Mouse (Mus musculus) CH12.LX (cell line): ENCODE measurements around the gene Man1b1. TPM values are rescaled to one million over a fixed set of nuclear protein-coding genes. Genes with fewer than 3 reads are reported as not detected.

Experiments
- DNase-seq: peaks from one replicate; pipeline ENCODE4 v3.0.0-alpha.2; 2013; ENCODE audit errors: extremely low read depth
- H3K27ac ChIP-seq: 2 replicates; pipeline ENCODE4 v1.5.1; 2012; ENCODE audit warnings: low read depth, mild to moderate bottlenecking, control low read depth, moderate library complexity; ENCODE audit not compliant: insufficient read depth
- H3K27me3 ChIP-seq: replicated peaks from 2 replicates; pipeline ENCODE3; 2012; ENCODE audit warnings: inconsistent platforms
- H3K36me3 ChIP-seq, 2 experiments: replicated peaks in 1 of 2; 2 replicates each; pipeline versions ENCODE3 to v1.6.1; 2012; ENCODE audit warnings: inconsistent platforms in 1 of 2, low read length in 1 of 2, mild to moderate bottlenecking in 1 of 2, mixed read lengths in 1 of 2, moderate library complexity in 1 of 2; ENCODE audit not compliant: control insufficient read depth in 1 of 2, insufficient read depth in 1 of 2
- H3K4me1 ChIP-seq, 2 experiments: 2 replicates each; pipeline ENCODE4 v1.6.1; 2012; ENCODE audit warnings: inconsistent platforms in 1 of 2, moderate library complexity in 1 of 2; ENCODE audit not compliant: insufficient read depth in 2 of 2, control insufficient read depth in 1 of 2
- H3K4me2 ChIP-seq: 2 replicates; pipeline ENCODE4 v1.6.1; 2012; ENCODE audit warnings: low read depth, mild to moderate bottlenecking, control low read depth; ENCODE audit not compliant: poor library complexity, insufficient read depth, severe bottlenecking
- H3K4me3 ChIP-seq, 3 experiments: fragments of 150-350 bp in 1 of 3; sonication (generic) in 1 of 3; replicated peaks in 1 of 3; 2 replicates each; pipeline versions ENCODE3 to v1.5.1; 2011 to 2012; ENCODE audit warnings: low read depth in 2 of 3, low read length in 2 of 3, mild to moderate bottlenecking in 2 of 3, moderate library complexity in 2 of 3, control low read depth in 1 of 3, improper control_type of control experiment in 1 of 3, inconsistent platforms in 1 of 3, mixed read lengths in 1 of 3; ENCODE audit not compliant: poor library complexity in 1 of 3
- H3K79me2 ChIP-seq: replicated peaks from 2 replicates; pipeline ENCODE4 v1.6.1; 2012; ENCODE audit warnings: mild to moderate bottlenecking, moderate library complexity; ENCODE audit not compliant: control insufficient read depth, poor library complexity, insufficient read depth, severe bottlenecking; ENCODE audit errors: extremely low read depth
- H3K9ac ChIP-seq: 2 replicates; pipeline ENCODE4 v1.6.1; 2012; ENCODE audit warnings: low read depth, mild to moderate bottlenecking, control low read depth, moderate library complexity; ENCODE audit not compliant: insufficient read depth
- H3K9me3 ChIP-seq: replicated peaks from 2 replicates; pipeline ENCODE3; 2012; ENCODE audit warnings: low read length, inconsistent platforms, mixed read lengths
- BHLHE40 ChIP-seq: IDR thresholded peaks from 2 replicates; pipeline ENCODE4 v1.6.1; 2011; ENCODE audit warnings: mild to moderate bottlenecking, low read depth, low read length, improper control_type of control experiment
- CHD1 ChIP-seq: IDR thresholded peaks from 2 replicates; pipeline ENCODE4 v1.6.1; 2012; ENCODE audit warnings: low read depth, low read length, improper control_type of control experiment, inconsistent platforms
- CHD2 ChIP-seq: IDR thresholded peaks from 2 replicates; pipeline ENCODE4 v1.6.1; 2011; ENCODE audit warnings: low read length, improper control_type of control experiment
- CTCF ChIP-seq, 2 experiments: IDR thresholded peaks in 1 of 2; conservative IDR thresholded peaks in 1 of 2; 2 replicates each; pipeline ENCODE4 v1.5.1; 2011 to 2012; ENCODE audit warnings: low read depth in 2 of 2, low read length in 2 of 2, improper control_type of control experiment in 1 of 2, inconsistent platforms in 1 of 2, mild to moderate bottlenecking in 1 of 2, moderate library complexity in 1 of 2
- E2F4 ChIP-seq: IDR thresholded peaks from 2 replicates; pipeline ENCODE4 v1.6.1; 2011; ENCODE audit warnings: low read depth, low read length, improper control_type of control experiment; ENCODE audit not compliant: insufficient replicate concordance
- EP300 ChIP-seq: IDR thresholded peaks from 2 replicates; pipeline ENCODE4 v1.6.1; 2011; ENCODE audit warnings: low read length, improper control_type of control experiment
- JUND ChIP-seq: conservative IDR thresholded peaks from 2 replicates; pipeline ENCODE4 v1.6.1; 2011; ENCODE audit warnings: low read depth, low read length, improper control_type of control experiment
- KAT2A ChIP-seq: IDR thresholded peaks from 2 replicates; pipeline ENCODE4 v1.6.1; 2012; ENCODE audit warnings: low read length, improper control_type of control experiment, inconsistent platforms; ENCODE audit not compliant: insufficient replicate concordance
- MAX ChIP-seq: IDR thresholded peaks from 2 replicates; pipeline ENCODE4 v1.6.1; 2011; ENCODE audit warnings: low read length, improper control_type of control experiment
- MAZ ChIP-seq: IDR thresholded peaks from 2 replicates; pipeline ENCODE4 v1.6.1; 2012; ENCODE audit warnings: low read depth, mild to moderate bottlenecking, inconsistent platforms, low read length, improper control_type of control experiment, moderate library complexity
- MXI1 ChIP-seq: IDR thresholded peaks from 2 replicates; pipeline ENCODE4 v1.6.1; 2011; ENCODE audit warnings: mild to moderate bottlenecking, low read depth, low read length, improper control_type of control experiment
- NELFE ChIP-seq: IDR thresholded peaks from 2 replicates; pipeline ENCODE4 v1.6.1; 2011; ENCODE audit warnings: low read depth, low read length, improper control_type of control experiment
- PAX5 ChIP-seq: IDR thresholded peaks from 2 replicates; pipeline ENCODE4 v1.6.1; 2012; ENCODE audit warnings: low read length, inconsistent platforms, mixed read lengths
- POLR2A ChIP-seq: IDR thresholded peaks from 2 replicates; pipeline ENCODE4 v1.6.1; 2011; ENCODE audit warnings: low read depth, mild to moderate bottlenecking, improper control_type of control experiment, low read length
- POLR2AphosphoS2 ChIP-seq: IDR thresholded peaks from 2 replicates; pipeline ENCODE4 v1.6.1; 2011; ENCODE audit warnings: low read depth, low read length, improper control_type of control experiment
- RAD21 ChIP-seq: IDR thresholded peaks from 2 replicates; pipeline ENCODE4 v1.6.1; 2011; ENCODE audit warnings: low read depth, mild to moderate bottlenecking, low read length, improper control_type of control experiment, moderate library complexity
- RCOR1 ChIP-seq: conservative IDR thresholded peaks from 2 replicates; pipeline ENCODE4 v1.6.1; 2012; ENCODE audit warnings: low read depth, mild to moderate bottlenecking, inconsistent platforms, low read length, improper control_type of control experiment
- SIN3A ChIP-seq: IDR thresholded peaks from 2 replicates; pipeline ENCODE4 v1.6.1; 2012; ENCODE audit warnings: low read length, improper control_type of control experiment, inconsistent platforms
- USF1 ChIP-seq: IDR thresholded peaks from 2 replicates; pipeline ENCODE4 v1.6.1; 2014; ENCODE audit warnings: low read depth, mild to moderate bottlenecking, inconsistent platforms, low read length, improper control_type of control experiment
- ZKSCAN1 ChIP-seq: IDR thresholded peaks from 2 replicates; pipeline ENCODE4 v1.6.1; 2012; ENCODE audit warnings: low read depth, inconsistent platforms, low read length, improper control_type of control experiment, borderline replicate concordance
- dilution Hi-C: fragments of 300-500 bp; cut with MboI; formaldehyde crosslinking; loops from 2 replicates; pipeline ENCODE4 v1.14.3; 2020; ENCODE audit warnings: low sequenced_read_pairs; ENCODE audit not compliant: extremely low pct_unique_long_range_greater_than_20kb, extremely low pct_ligation_motif_present
- in situ Hi-C: fragments of 300-500 bp; cut with MboI; formaldehyde crosslinking; loops from 3 replicates; pipeline ENCODE4 v1.14.3; 2019; ENCODE audit warnings: low sequenced_read_pairs, low pct_ligation_motif_present, low pct_unique_long_range_greater_than_20kb, mixed read lengths
- polyA plus RNA-seq: library from polyadenylated mRNA; unstranded; fragments of >175 nt; gene quantifications from 2 replicates; pipeline ENCODE4 v1.2.1, GENCODE M21; 2012; ENCODE audit warnings: low read depth; ENCODE audit not compliant: insufficient read length
- total RNA-seq, 2 experiments: library from RNA; depleted of rRNA; stranded (reverse); fragments of 300-350 nt in 1 of 2; fragments of >200 nt in 1 of 2; gene quantifications; 2 replicates each; pipeline ENCODE4 v1.2.3; 2012 to 2014

Man1b1 gene
- total and polyA plus RNA-seq, 3 experiments = 39.3 to 68.8 (median 45.7) TPM

- in situ Hi-C loops = no loop called here
- Histone ChIP-seq H3K27ac (no peak overlapping the region), H3K4me1 (no peaks in the 10 kb centered on the region), H3K4me2 (no peak overlapping the region)
- dilution Hi-C loops = no loop called here
- no peak for DNase-seq
- TF ChIP-seq MAX (no peak), CHD2 (no peak), CTCF (conservative IDR thresholded peaks at IDR 0.05 in 1 of 2, IDR thresholded peaks at IDR 0.05 in 1 of 2; ENCODE audit: low read depth in 2 of 2, low read length in 2 of 2) (no peak), KAT2A (no peak), E2F4 (no peak), PAX5 (no peak), NELFE (no peak), ZKSCAN1 (no peak), POLR2AphosphoS2 (no peak), POLR2A (no peak), USF1 (no peak), MXI1 (no peak), MAZ (no peak), RAD21 (no peak), JUND (no peak), RCOR1 (no peak), BHLHE40 (no peak), CHD1 (no peak), SIN3A (no peak)
- TF ChIP-seq, all 38 proteins: peak for 0
- no peak overlapping the region for H3K9ac ChIP-seq
- peaks cover 79% of the 10 kb centered on the region for H3K27me3 ChIP-seq
- no peaks in the 10 kb centered on the region for H3K79me2 ChIP-seq
- no peaks in the 10 kb centered on the region for H3K36me3 ChIP-seq
- no peak overlapping the region for H3K4me3 ChIP-seq
- H3K9me3 ChIP-seq = peaks cover 4% of the 10 kb centered on the region
Measured at GRCm38 (mm10) chr2:25298046-25298445, 34.1 kb upstream of the Man1b1 start.

- in situ Hi-C loops (no loop called here), dilution Hi-C loops (no loop called here)
- DNase-seq = no peak
- Histone ChIP-seq H3K27ac (no peak overlapping the region), H3K79me2 (no peaks in the 10 kb centered on the region), H3K9me3 (peaks cover 4% of the 10 kb centered on the region), H3K4me3 (no peak overlapping the region), H3K4me1 (peaks cover 8 to 9% of the 10 kb centered on the region in 2 experiments), H3K9ac (no peak overlapping the region), H3K27me3 (peaks cover 77% of the 10 kb centered on the region), H3K36me3 (no peaks in the 10 kb centered on the region), H3K4me2 (no peak overlapping the region)
- TF ChIP-seq EP300 = no peak
Measured at GRCm38 (mm10) chr2:25303452-25303851, 28.7 kb upstream of the Man1b1 start.
